Mouse (Mus musculus) MEL (cell line): ENCODE measurements around the gene Prdm11. TPM values are rescaled to one million over a fixed set of nuclear protein-coding genes. Genes with fewer than 3 reads are reported as not detected.

Experiments used
- DNase-seq: peaks from one replicate; pipeline ENCODE4 v3.0.0; 2011; ENCODE audit warnings: low read depth, low spot score
- H3K27ac ChIP-seq: 2 replicates; pipeline ENCODE4 v1.5.1; 2012; ENCODE audit warnings: low read depth, mild to moderate bottlenecking, control low read depth, low read length, moderate library complexity; ENCODE audit not compliant: control insufficient read depth
- H3K27me3 ChIP-seq, 2 experiments: fragments of 150-350 bp in 1 of 2; sonication (generic) in 1 of 2; 2 replicates each; pipeline ENCODE4 v1.6.1; 2012; ENCODE audit warnings: low read length in 2 of 2, mild to moderate bottlenecking in 2 of 2, improper control_type of control experiment in 1 of 2, moderate library complexity in 1 of 2; ENCODE audit not compliant: insufficient read depth in 2 of 2, control insufficient read depth in 1 of 2
- H3K36me3 ChIP-seq, 2 experiments: 2 replicates each; pipeline ENCODE4 v1.6.1; 2012 to 2014; ENCODE audit warnings: low read length in 2 of 2, improper control_type of control experiment in 1 of 2, inconsistent platforms in 1 of 2, mild to moderate bottlenecking in 1 of 2; ENCODE audit not compliant: insufficient read depth in 2 of 2, control insufficient read depth in 1 of 2
- H3K4me1 ChIP-seq, 2 experiments: fragments of 150-350 bp in 1 of 2; sonication (generic) in 1 of 2; 2 replicates each; pipeline ENCODE4 v1.6.1; 2012; ENCODE audit warnings: low read length in 2 of 2, improper control_type of control experiment in 1 of 2, mild to moderate bottlenecking in 1 of 2; ENCODE audit not compliant: insufficient read depth in 2 of 2, control insufficient read depth in 1 of 2
- H3K4me3 ChIP-seq, 2 experiments: fragments of 150-350 bp in 1 of 2; sonication (generic) in 1 of 2; 2 replicates each; pipeline ENCODE4 v1.5.1; 2012; ENCODE audit warnings: low read depth in 2 of 2, low read length in 2 of 2, mild to moderate bottlenecking in 2 of 2, moderate library complexity in 2 of 2, control low read depth in 1 of 2, improper control_type of control experiment in 1 of 2; ENCODE audit not compliant: control insufficient read depth in 1 of 2, insufficient read depth in 1 of 2
- H3K79me2 ChIP-seq: 2 replicates; pipeline ENCODE4 v1.6.1; 2012; ENCODE audit warnings: mild to moderate bottlenecking, low read length, moderate library complexity; ENCODE audit not compliant: control insufficient read depth, poor library complexity, insufficient read depth
- H3K9ac ChIP-seq: 2 replicates; pipeline ENCODE4 v1.6.1; 2012; ENCODE audit warnings: low read depth, mild to moderate bottlenecking, control low read depth, low read length, moderate library complexity; ENCODE audit not compliant: control insufficient read depth, poor library complexity, severe bottlenecking
- H3K9me3 ChIP-seq: fragments of 150-350 bp; sonication (generic); replicated peaks from 2 replicates; pipeline ENCODE4 v1.6.1; 2012; ENCODE audit warnings: mild to moderate bottlenecking, low read length, improper control_type of control experiment, moderate library complexity; ENCODE audit not compliant: insufficient read depth
- CHD1 ChIP-seq: IDR thresholded peaks from 2 replicates; pipeline ENCODE4 v1.6.1; 2012; ENCODE audit warnings: low read depth, mild to moderate bottlenecking, inconsistent platforms, low read length, improper control_type of control experiment
- ELF1 ChIP-seq: IDR thresholded peaks from 2 replicates; pipeline ENCODE4 v1.6.1; 2014; ENCODE audit warnings: low read depth, mild to moderate bottlenecking, inconsistent platforms, low read length, improper control_type of control experiment, moderate library complexity
- EP300 ChIP-seq, 2 experiments: IDR thresholded peaks; 2 replicates each; pipeline ENCODE4 v1.6.1; 2011; ENCODE audit warnings: improper control_type of control experiment in 2 of 2, low read length in 2 of 2, low read depth in 1 of 2, mild to moderate bottlenecking in 1 of 2
- GABPA ChIP-seq: IDR thresholded peaks from 2 replicates; pipeline ENCODE4 v1.6.1; 2012; ENCODE audit warnings: low read depth, mild to moderate bottlenecking, inconsistent platforms, low read length, improper control_type of control experiment, moderate library complexity
- GATA1 ChIP-seq: IDR thresholded peaks from 2 replicates; pipeline ENCODE4 v1.6.1; 2011; ENCODE audit warnings: low read depth, low read length, improper control_type of control experiment
- HCFC1 ChIP-seq: IDR thresholded peaks from 2 replicates; pipeline ENCODE4 v1.6.1; 2012; ENCODE audit warnings: low read depth, mild to moderate bottlenecking, inconsistent platforms, low read length, improper control_type of control experiment, moderate library complexity
- JUND ChIP-seq: IDR thresholded peaks from 2 replicates; pipeline ENCODE4 v1.6.1; 2011; ENCODE audit warnings: low read depth, mild to moderate bottlenecking, improper control_type of control experiment, low read length
- KAT2A ChIP-seq: conservative IDR thresholded peaks from 2 replicates; pipeline ENCODE4 v1.6.1; 2012; ENCODE audit warnings: low read depth, low read length, improper control_type of control experiment, inconsistent platforms
- MAX ChIP-seq: IDR thresholded peaks from 2 replicates; pipeline ENCODE4 v1.6.1; 2011; ENCODE audit warnings: low read length, improper control_type of control experiment
- MEF2A ChIP-seq: IDR thresholded peaks from 2 replicates; pipeline ENCODE4 v1.6.1; 2014; ENCODE audit warnings: low read depth, mild to moderate bottlenecking, inconsistent platforms, low read length, improper control_type of control experiment; ENCODE audit not compliant: poor library complexity, insufficient replicate concordance, severe bottlenecking; ENCODE audit errors: extremely low read depth
- MXI1 ChIP-seq: IDR thresholded peaks from 2 replicates; pipeline ENCODE4 v1.6.1; 2011; ENCODE audit warnings: mild to moderate bottlenecking, low read depth, low read length, improper control_type of control experiment
- MYB ChIP-seq: IDR thresholded peaks from 2 replicates; pipeline ENCODE4 v1.6.1; 2011; ENCODE audit warnings: mild to moderate bottlenecking, low read depth, low read length, improper control_type of control experiment
- MYC ChIP-seq: IDR thresholded peaks from 2 replicates; pipeline ENCODE4 v1.6.1; 2011; ENCODE audit warnings: low read depth, mild to moderate bottlenecking, low read length, improper control_type of control experiment, moderate library complexity
- POLR2AphosphoS2 ChIP-seq: IDR thresholded peaks from 2 replicates; pipeline ENCODE4 v1.6.1; 2011; ENCODE audit warnings: low read length, improper control_type of control experiment
- POLR2AphosphoS5 ChIP-seq: IDR thresholded peaks from 2 replicates; pipeline ENCODE4 v1.6.1; 2012; ENCODE audit warnings: low read depth, borderline replicate concordance, mild to moderate bottlenecking, inconsistent platforms, low read length, moderate library complexity, mixed read lengths
- RAD21 ChIP-seq: IDR thresholded peaks from 2 replicates; pipeline ENCODE4 v1.6.1; 2011; ENCODE audit warnings: mild to moderate bottlenecking, low read depth, low read length, improper control_type of control experiment
- TAL1 ChIP-seq: IDR thresholded peaks from 2 replicates; pipeline ENCODE4 v1.6.1; 2012; ENCODE audit warnings: mild to moderate bottlenecking, inconsistent platforms, low read length, moderate library complexity, mixed read lengths
- TBP ChIP-seq: IDR thresholded peaks from 2 replicates; pipeline ENCODE4 v1.8.0; 2011; ENCODE audit warnings: low read depth, low read length, improper control_type of control experiment
- UBTF ChIP-seq: IDR thresholded peaks from 2 replicates; pipeline ENCODE4 v1.6.1; 2012; ENCODE audit warnings: low read depth, mild to moderate bottlenecking, inconsistent platforms, low read length, improper control_type of control experiment, moderate library complexity, borderline replicate concordance; ENCODE audit not compliant: insufficient read depth
- USF1 ChIP-seq: IDR thresholded peaks from 2 replicates; pipeline ENCODE4 v1.6.1; 2014; ENCODE audit warnings: low read depth, mild to moderate bottlenecking, inconsistent platforms, low read length, improper control_type of control experiment, moderate library complexity
- USF2 ChIP-seq, 2 experiments: IDR thresholded peaks; 2 replicates each; pipeline ENCODE4 v1.6.1; 2011 to 2012; ENCODE audit warnings: improper control_type of control experiment in 2 of 2, low read length in 2 of 2, borderline replicate concordance in 1 of 2, inconsistent platforms in 1 of 2, low read depth in 1 of 2, mild to moderate bottlenecking in 1 of 2; ENCODE audit not compliant: insufficient read depth in 1 of 2
- ZC3H11A ChIP-seq: IDR thresholded peaks from 2 replicates; pipeline ENCODE4 v1.6.1; 2012; ENCODE audit warnings: low read depth, mild to moderate bottlenecking, inconsistent platforms, low read length, improper control_type of control experiment
- ZMIZ1 ChIP-seq: IDR thresholded peaks from 2 replicates; pipeline ENCODE4 v1.6.1; 2012; ENCODE audit warnings: low read depth, mild to moderate bottlenecking, inconsistent platforms, low read length, improper control_type of control experiment, moderate library complexity
- ZNF384 ChIP-seq: IDR thresholded peaks from 2 replicates; pipeline ENCODE4 v1.6.1; 2012; ENCODE audit warnings: low read depth, mild to moderate bottlenecking, inconsistent platforms, low read length, improper control_type of control experiment
- polyA plus RNA-seq, 2 experiments: library from polyadenylated mRNA; stranded (reverse) in 1 of 2; unstranded in 1 of 2; fragments of >175 nt in 1 of 2; fragments of >200 nt in 1 of 2; gene quantifications; 2 replicates each; pipeline versions ENCODE4 v1.2.1 to v1.2.4; 2012; ENCODE audit warnings: low replicate concordance in 2 of 2, low read depth in 1 of 2; ENCODE audit not compliant: insufficient read length in 2 of 2, insufficient read depth in 1 of 2, missing spikeins in 1 of 2
- total RNA-seq: library from RNA; depleted of rRNA; stranded (reverse); fragments of 300-350 nt; gene quantifications from 2 replicates; pipeline ENCODE4 v1.2.3, GENCODE M21; 2012

The Prdm11 gene
- total and polyA plus RNA-seq, 3 experiments = 5.5 to 9.2 TPM; not detected in 1

DNA sequence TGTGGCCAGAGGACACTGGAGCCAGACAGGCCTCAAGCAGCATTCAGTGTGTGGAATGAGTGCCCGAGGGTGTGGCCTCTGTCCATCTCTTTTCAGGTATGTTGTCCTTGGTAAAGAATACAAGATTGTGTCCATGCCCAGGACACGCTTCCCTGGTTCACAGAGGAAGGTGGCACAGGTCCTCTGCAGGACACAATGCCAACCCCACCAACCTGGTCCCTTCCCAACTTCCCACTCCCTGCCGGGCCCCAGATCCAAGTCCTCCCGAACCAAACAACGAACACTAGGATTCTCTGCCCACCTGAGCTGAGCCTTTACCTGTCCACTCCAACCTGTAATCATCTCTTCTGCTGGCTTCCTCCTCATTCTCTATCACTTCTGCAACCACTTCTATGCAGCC is 6.3 kb downstream of the Prdm11 start:
- Histone ChIP-seq H3K9ac (no peak overlapping the region), H3K4me3 (no peak overlapping the region), H3K36me3 (peaks cover 0 to 12% of the 10 kb centered on the region in 2 experiments; a peak in 2 of 4 replicates), H3K27me3 (no peaks in the 10 kb centered on the region), H3K9me3 (no peaks in the 10 kb centered on the region), H3K27ac (no peak overlapping the region), H3K4me1 (peaks cover 0 to 12% of the 10 kb centered on the region in 2 experiments; a peak in 3 of 4 replicates), H3K79me2 (no peaks in the 10 kb centered on the region)
- DNase-seq = no peak
- TF ChIP-seq ZC3H11A = no peak
- no peak for TF ChIP-seq ZNF384
- TF ChIP-seq TAL1 = no peak
- TF ChIP-seq CHD1 = no peak
- no peak for TF ChIP-seq GATA1
- no peak for TF ChIP-seq MAX
- no peak for TF ChIP-seq MYB
- TF ChIP-seq POLR2AphosphoS2 = no peak
- TF ChIP-seq HCFC1 = no peak
- TF ChIP-seq JUND = no peak
- no peak for TF ChIP-seq RAD21
- no peak for TF ChIP-seq POLR2AphosphoS5
- no peak for TF ChIP-seq USF2 (IDR thresholded peaks at IDR 0.05; ENCODE audit: borderline replicate concordance in 1 of 2, insufficient read depth in 1 of 2, low read depth in 1 of 2, low read length in 2 of 2)
- no peak for TF ChIP-seq MEF2A
- TF ChIP-seq, all 39 proteins: peak for 0

DNA sequence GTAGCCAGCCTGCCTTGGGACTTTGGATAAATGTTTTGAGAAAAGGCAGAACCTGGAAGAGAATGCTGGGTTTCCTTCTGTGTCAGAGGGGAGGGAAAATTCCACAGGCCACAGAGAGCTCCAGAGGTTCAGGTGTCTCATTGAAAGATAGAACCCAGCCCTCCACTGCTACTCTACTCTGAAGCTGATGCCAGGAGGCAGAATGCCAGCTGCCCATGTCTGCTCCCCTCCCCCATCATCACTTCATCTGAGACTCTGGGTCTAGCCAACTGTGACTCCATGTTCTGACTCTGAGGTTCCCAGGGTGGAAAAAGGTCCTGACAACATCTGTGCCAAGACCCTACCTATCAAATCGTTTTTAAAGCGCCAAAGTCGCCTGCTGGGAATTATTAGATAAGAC is 6.9 kb downstream of the Prdm11 start:
- H3K79me2 ChIP-seq = no peaks in the 10 kb centered on the region
- no peak overlapping the region for H3K27ac ChIP-seq
- no peaks in the 10 kb centered on the region for H3K27me3 ChIP-seq
- H3K4me3 ChIP-seq = no peak overlapping the region
- no peak for DNase-seq
- H3K36me3 ChIP-seq = peaks cover 0 to 5% of the 10 kb centered on the region in 2 experiments; a peak in 2 of 4 replicates
- no peak overlapping the region for H3K9ac ChIP-seq
- peaks cover 0 to 6% of the 10 kb centered on the region in 2 experiments; a peak in 2 of 4 replicates for H3K4me1 ChIP-seq
- TF ChIP-seq POLR2AphosphoS2 (no peak), MYC (no peak), GABPA (no peak), KAT2A (no peak), JUND (no peak), UBTF (no peak), ZMIZ1 (no peak), TAL1 (no peak), TBP (no peak), ZNF384 (no peak), EP300 (IDR thresholded peaks at IDR 0.05; ENCODE audit: low read depth in 1 of 2, low read length in 2 of 2) (no peak), ELF1 (no peak), USF1 (no peak), MXI1 (no peak), HCFC1 (no peak)
- TF ChIP-seq, all 39 proteins: peak for 0
- no peaks in the 10 kb centered on the region for H3K9me3 ChIP-seq
